Mouse (Mus musculus) cortical plate, adult 2 months (tissue): Measurements from ENCODE around the gene Mreg. TPM values are rescaled to one million over a fixed set of nuclear protein-coding genes. Genes with fewer than 3 reads are reported as not detected.
A peak's percentile ranks its signal among the peaks of the same experiment; 100 is the strongest.

Experiments
- H3K27ac ChIP-seq: fragments of 200-500 bp; 2 replicates; pipeline ENCODE4 v1.5.1; 2012; ENCODE audit warnings: low read length, control low read depth, inconsistent platforms; ENCODE audit not compliant: insufficient read depth
- H3K4me1 ChIP-seq: fragments of 200-500 bp; 2 replicates; pipeline ENCODE4 v1.6.1; 2011; ENCODE audit warnings: low read length; ENCODE audit not compliant: control insufficient read depth, insufficient read depth
- H3K4me3 ChIP-seq: fragments of 200-500 bp; 2 replicates; pipeline ENCODE4 v1.5.1; 2011; ENCODE audit warnings: mild to moderate bottlenecking, low read length, control low read depth; ENCODE audit not compliant: insufficient read depth
- CTCF ChIP-seq: fragments of 200-500 bp; IDR thresholded peaks from 2 replicates; pipeline ENCODE4 v1.5.1; 2011; ENCODE audit warnings: mild to moderate bottlenecking, control low read depth, low read length; ENCODE audit not compliant: insufficient read depth; ENCODE audit errors: extremely low read depth
- POLR2A ChIP-seq: fragments of 200-500 bp; IDR thresholded peaks from 2 replicates; pipeline ENCODE4 v1.6.1; 2011; ENCODE audit warnings: mild to moderate bottlenecking, low read length, control low read depth; ENCODE audit not compliant: insufficient read depth; ENCODE audit errors: extremely low read depth
- polyA plus RNA-seq: library from polyadenylated mRNA; depleted of rRNA; stranded (reverse); fragments of >200 nt; gene quantifications from 2 replicates; pipeline ENCODE4 v1.2.3, GENCODE M21; 2012

Gene Mreg
- polyA plus RNA-seq, 1 experiment: 3.2 TPM

DNA sequence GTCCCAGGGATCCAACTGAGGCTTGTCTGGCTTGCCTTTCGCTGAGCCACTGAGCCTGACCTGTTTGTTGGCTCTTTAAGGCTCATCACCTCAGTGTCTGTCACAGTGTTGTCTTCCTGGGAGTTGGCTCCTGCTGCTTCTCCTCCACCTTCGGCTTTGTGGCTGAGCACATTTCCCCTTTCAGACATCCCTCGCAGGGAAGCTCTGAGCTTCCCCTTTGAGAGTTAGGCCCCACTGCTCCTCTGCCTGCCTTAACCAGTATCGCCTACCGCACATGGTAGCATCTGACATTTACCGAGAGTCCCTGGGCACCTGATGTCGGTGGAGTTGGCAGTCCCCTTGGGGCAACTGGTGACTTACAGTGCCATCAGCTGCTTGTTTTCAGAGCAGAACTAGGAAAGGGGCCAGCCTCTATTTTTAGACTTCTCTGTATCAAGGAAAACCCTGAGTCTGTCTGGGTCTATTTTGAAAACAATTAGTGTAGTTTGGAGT is 2.4 kb upstream of the Mreg start:
- H3K4me1 ChIP-seq: no peaks in the 10 kb centered on the region
- no peak overlapping the region for H3K4me3 ChIP-seq
- H3K27ac ChIP-seq: no peak overlapping the region
- no peak for TF ChIP-seq CTCF
- no peak for TF ChIP-seq POLR2A

DNA sequence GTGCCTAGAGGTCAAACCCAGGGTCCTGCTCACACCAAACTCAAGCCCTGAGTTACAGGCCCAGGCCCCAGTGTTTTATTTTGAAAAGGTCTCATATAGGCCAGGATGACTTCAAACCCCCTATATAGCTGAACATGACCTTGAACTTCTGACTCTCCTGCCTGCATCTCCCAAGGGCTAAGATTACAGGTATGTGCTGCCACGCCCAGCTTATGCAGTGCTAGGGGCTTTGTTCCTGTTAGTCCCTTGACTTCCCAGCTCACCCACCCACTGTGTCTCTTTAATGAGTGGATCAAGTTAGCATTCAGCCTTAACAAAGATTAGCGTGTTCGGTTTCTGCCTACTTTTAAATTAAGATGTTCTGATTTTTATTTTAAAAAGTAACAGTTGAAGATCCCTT is 1.8 kb upstream of the Mreg start:
- Histone ChIP-seq H3K4me3 (no peak overlapping the region), H3K27ac (no peak overlapping the region), H3K4me1 (no peaks in the 10 kb centered on the region)
- TF ChIP-seq POLR2A: no peak
- TF ChIP-seq CTCF: no peak

DNA sequence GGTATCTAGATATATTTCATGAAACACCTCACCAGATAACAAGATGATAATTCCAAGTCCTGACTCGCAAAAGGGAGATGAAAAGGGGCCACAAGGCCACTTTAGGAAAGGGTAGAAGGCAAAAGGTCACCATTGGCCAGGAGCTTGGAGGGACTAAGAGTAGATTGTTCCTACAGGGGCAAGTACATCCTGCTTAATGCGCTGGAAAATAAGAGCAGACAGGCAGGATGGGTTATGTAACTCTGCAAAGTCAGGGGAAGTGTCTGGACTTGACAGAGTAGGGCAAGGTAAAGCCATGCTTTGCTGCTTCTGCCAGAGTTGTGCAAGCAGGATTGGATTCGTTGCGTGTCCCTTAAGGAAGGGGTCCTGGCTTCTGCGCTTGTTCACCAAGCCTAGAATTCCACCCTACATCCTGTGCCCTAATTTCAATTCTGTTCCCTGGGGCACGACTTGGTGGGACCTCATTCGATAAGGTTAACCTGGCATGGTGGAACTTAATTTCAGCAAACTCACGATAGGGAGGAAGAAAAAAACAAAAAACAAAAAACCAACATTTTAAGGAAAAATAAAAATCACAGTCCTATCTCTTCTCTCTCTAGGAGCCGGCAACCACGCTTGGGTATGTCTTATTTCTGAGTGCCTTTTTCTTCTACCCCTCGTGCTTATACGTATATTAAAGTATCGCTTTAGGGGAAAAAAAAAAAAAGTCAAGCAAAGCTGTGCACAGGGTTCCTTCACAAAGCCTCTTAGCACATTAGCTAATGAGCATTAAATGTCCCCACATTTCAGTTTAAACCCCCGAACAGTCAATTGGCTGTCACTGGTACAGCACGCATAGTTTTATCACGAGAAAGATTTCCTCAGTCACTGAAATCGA is 1.1 kb downstream of the Mreg start:
- TF ChIP-seq CTCF (no peak), POLR2A (no peak)
- Histone ChIP-seq H3K4me3 (peak overlapping the region; percentile 43), H3K27ac (no peak overlapping the region), H3K4me1 (no peaks in the 10 kb centered on the region)

- Histone ChIP-seq H3K4me1 (no peaks in the 10 kb centered on the region), H3K27ac (no peak overlapping the region), H3K4me3 (no peak overlapping the region)
- TF ChIP-seq CTCF (no peak), POLR2A (no peak)
Observed at GRCm38 (mm10) chr1:72208095-72208494, 4.0 kb downstream of the Mreg start.

- no peaks in the 10 kb centered on the region for H3K4me1 ChIP-seq
- no peak overlapping the region for H3K27ac ChIP-seq
- TF ChIP-seq CTCF (no peak), POLR2A (no peak)
- no peak overlapping the region for H3K4me3 ChIP-seq
Observed at GRCm38 (mm10) chr1:72205113-72205512, 7.0 kb downstream of the Mreg start.

- TF ChIP-seq POLR2A (no peak), CTCF (no peak)
- H3K27ac ChIP-seq: no peak overlapping the region
- no peak overlapping the region for H3K4me3 ChIP-seq
- H3K4me1 ChIP-seq: no peaks in the 10 kb centered on the region
Observed at GRCm38 (mm10) chr1:72203204-72203603, 8.9 kb downstream of the Mreg start.

DNA sequence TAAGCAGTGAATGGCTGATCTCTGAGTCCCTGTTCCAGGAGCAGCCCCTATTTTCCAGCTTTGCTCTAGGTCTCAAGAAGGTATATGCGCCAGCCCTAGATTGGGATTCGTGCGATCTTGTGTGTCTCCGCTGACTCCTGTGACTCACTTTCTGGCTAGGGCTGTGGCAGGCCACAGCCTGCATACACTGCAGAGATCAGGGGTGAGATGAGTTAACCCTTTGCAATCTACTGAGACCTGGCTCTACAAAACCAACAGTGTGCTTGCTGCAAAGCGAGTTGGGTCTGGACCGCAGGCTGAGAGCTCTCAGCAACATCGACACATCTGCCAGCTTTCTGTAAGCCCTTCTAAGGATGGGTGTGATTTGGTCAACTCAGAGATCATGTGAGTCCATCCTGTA is 9.4 kb downstream of the Mreg start:
- Histone ChIP-seq H3K4me1 (no peaks in the 10 kb centered on the region), H3K27ac (no peak overlapping the region), H3K4me3 (no peak overlapping the region)
- TF ChIP-seq CTCF (no peak), POLR2A (no peak)

GRCm38 (mm10) chr1:72202068-72202467 is 10.0 kb downstream of the Mreg start:
- TF ChIP-seq CTCF (no peak), POLR2A (no peak)
- Histone ChIP-seq H3K27ac (no peak overlapping the region), H3K4me1 (no peaks in the 10 kb centered on the region), H3K4me3 (no peak overlapping the region)

- no peak overlapping the region for H3K27ac ChIP-seq
- TF ChIP-seq CTCF (no peak), POLR2A (no peak)
Observed at GRCm38 (mm10) chr1:72201126-72201525, 11.0 kb downstream of the Mreg start.

More at GRCm38 (mm10) chr1:72201126-72201525, 11.0 kb downstream of the Mreg start:
- Histone ChIP-seq H3K4me1 (no peaks in the 10 kb centered on the region), H3K4me3 (no peak overlapping the region)
